Mouse (Mus musculus): Measurements from ENCODE around the gene Prr15. TPM values are rescaled to one million over a fixed set of nuclear protein-coding genes. Genes with fewer than 3 reads are reported as not detected.

Prr15 gene
- total RNA-seq, 2 experiments from 2014 or later: 2.2 to 3.1 TPM

- no peak for DNase-seq (ENCODE audit: low spot score)
- intact Hi-C loops (cut with DNase I): loop anchor here (5.0 kb wide), 1 partner anchor 82 kb away; no protein-coding TSS in a partner anchor
These were observed 4.0 kb downstream of the Prr15 start for GRCm38 (mm10) chr6:54329598-54329997.

- intact Hi-C loops (cut with DNase I): no loop called here
- no peak for DNase-seq (ENCODE audit: low spot score)
These were observed 4.5 kb downstream of the Prr15 start for GRCm38 (mm10) chr6:54330166-54330565.

- DNase-seq (ENCODE audit: low spot score): no peak
- intact Hi-C loops (cut with DNase I): no loop called here
These were observed 6.1 kb downstream of the Prr15 start for GRCm38 (mm10) chr6:54331765-54332164.

GRCm38 (mm10) chr6:54332203-54332602, 6.6 kb downstream of the Prr15 start:
- intact Hi-C loops (cut with DNase I): no loop called here
- no peak for DNase-seq (ENCODE audit: low spot score)

GRCm38 (mm10) chr6:54333116-54333651, 7.5 kb downstream of the Prr15 start:
- no peak for DNase-seq (ENCODE audit: low spot score)
- intact Hi-C loops (cut with DNase I): no loop called here

GRCm38 (mm10) chr6:54333652-54334396, 8.2 kb downstream of the Prr15 start:
- intact Hi-C loops (cut with DNase I): no loop called here
- no peak for DNase-seq (ENCODE audit: low spot score)

- intact Hi-C loops (cut with DNase I): no loop called here
- no peak for DNase-seq (ENCODE audit: low spot score)
These were observed 11.7 kb downstream of the Prr15 start for GRCm38 (mm10) chr6:54337321-54337720.

- DNase-seq (ENCODE audit: low spot score): no peak
- intact Hi-C loops (cut with DNase I): no loop called here
These were observed 15.5 kb downstream of the Prr15 start for GRCm38 (mm10) chr6:54341133-54341532.

- intact Hi-C loops (cut with DNase I): no loop called here
- DNase-seq (ENCODE audit: low spot score): no peak
These were observed 16.6 kb downstream of the Prr15 start for GRCm38 (mm10) chr6:54342223-54342622.

GRCm38 (mm10) chr6:54351860-54352259, 26.2 kb downstream of the Prr15 start:
- DNase-seq (ENCODE audit: low spot score): no peak
- intact Hi-C loops (cut with DNase I): no loop called here

GRCm38 (mm10) chr6:54352931-54353690, 27.5 kb downstream of the Prr15 start:
- intact Hi-C loops (cut with DNase I): no loop called here
- no peak for DNase-seq (ENCODE audit: low spot score)

- intact Hi-C loops (cut with DNase I): no loop called here
- no peak for DNase-seq (ENCODE audit: low spot score)
These were observed 28.1 kb downstream of the Prr15 start for GRCm38 (mm10) chr6:54353698-54354097.

GRCm38 (mm10) chr6:54355626-54356025, 30.0 kb downstream of the Prr15 start:
- DNase-seq (ENCODE audit: low spot score): no peak
- intact Hi-C loops (cut with DNase I): no loop called here

GRCm38 (mm10) chr6:54362526-54363324, 37.1 kb downstream of the Prr15 start:
- DNase-seq (ENCODE audit: low spot score): no peak

GRCm38 (mm10) chr6:54364406-54365136, 38.9 kb downstream of the Prr15 start:
- DNase-seq (ENCODE audit: low spot score): no peak

More at GRCm38 (mm10) chr6:54362526-54363324, 37.1 kb downstream of the Prr15 start:
- intact Hi-C loops (cut with DNase I): no loop called here

GRCm38 (mm10) chr6:54366607-54367006, 41.0 kb downstream of the Prr15 start:
- no peak for DNase-seq (ENCODE audit: low spot score)
- intact Hi-C loops (cut with DNase I): loop anchor here (5.0 kb wide), 1 partner anchor 584 kb away; no protein-coding TSS in a partner anchor

More at GRCm38 (mm10) chr6:54364406-54365136, 38.9 kb downstream of the Prr15 start:
- intact Hi-C loops (cut with DNase I): loop anchor here (5.0 kb wide), 1 partner anchor 582 kb away; no protein-coding TSS in a partner anchor

- intact Hi-C loops (cut with DNase I): loop anchor here (2.0 to 5.0 kb wide), 2 partner anchors 113 to 586 kb away; no protein-coding TSS in a partner anchor
- DNase-seq (ENCODE audit: low spot score): no peak
These were observed 42.4 kb downstream of the Prr15 start for GRCm38 (mm10) chr6:54368071-54368470.

- DNase-seq (ENCODE audit: low spot score): no peak
- intact Hi-C loops (cut with DNase I): loop anchor here (2.0 to 5.0 kb wide), 2 partner anchors 115 to 588 kb away; no protein-coding TSS in a partner anchor
These were observed 44.4 kb downstream of the Prr15 start for GRCm38 (mm10) chr6:54369913-54370542.

- intact Hi-C loops (cut with DNase I): no loop called here
- no peak for DNase-seq (ENCODE audit: low spot score)
These were observed 46.2 kb downstream of the Prr15 start for GRCm38 (mm10) chr6:54371874-54372273.
